Mouse (Mus musculus) lung, postnatal 0 days (tissue): ENCODE data around the gene Entpd8. TPM values are rescaled to one million over a fixed set of nuclear protein-coding genes. Genes with fewer than 3 reads are reported as not detected.
A peak's percentile ranks its signal among the peaks of the same experiment; 100 is the strongest.

ENCODE experiments used
- ATAC-seq: fragments of 200-750 bp; cut with Nextera tagmentation; 2 replicates; pipeline ENCODE4 v1.8.0; 2017; ENCODE audit warnings: moderate library complexity
- DNase-seq: peaks from one replicate; pipeline ENCODE4 v3.0.0-alpha.2; 2016; ENCODE audit warnings: low spot score
- H3K27ac ChIP-seq: fragments of 300-500 bp; sonication (generic); 2 replicates; pipeline ENCODE4 v1.5.1; 2014; ENCODE audit warnings: antibody characterized with exemption, mild to moderate bottlenecking, low read length, mixed read lengths
- H3K27me3 ChIP-seq: fragments of 300-500 bp; sonication (generic); replicated peaks from 2 replicates; pipeline ENCODE4 v1.6.1; 2014; ENCODE audit warnings: low read length, mixed read lengths; ENCODE audit not compliant: insufficient read depth
- H3K36me3 ChIP-seq: fragments of 300-500 bp; sonication (generic); 2 replicates; pipeline ENCODE4 v1.6.1; 2014; ENCODE audit warnings: low read length, mixed read lengths; ENCODE audit not compliant: insufficient read depth
- H3K4me1 ChIP-seq: fragments of 300-500 bp; sonication (generic); 2 replicates; pipeline ENCODE4 v1.6.1; 2014; ENCODE audit warnings: antibody characterized with exemption, low read depth, low read length, mixed read lengths; ENCODE audit not compliant: insufficient read depth
- H3K4me2 ChIP-seq: fragments of 300-500 bp; sonication (generic); replicated peaks from 2 replicates; pipeline ENCODE4 v1.6.1; 2014; ENCODE audit warnings: low read depth, mild to moderate bottlenecking, low read length, moderate library complexity, mixed read lengths
- H3K4me3 ChIP-seq: fragments of 300-500 bp; sonication (generic); 2 replicates; pipeline ENCODE4 v1.5.1; 2014; ENCODE audit warnings: low read depth, low read length
- H3K9ac ChIP-seq: fragments of 300-500 bp; sonication (generic); replicated peaks from 2 replicates; pipeline ENCODE4 v1.6.1; 2014; ENCODE audit warnings: low read depth, mild to moderate bottlenecking
- H3K9me3 ChIP-seq: fragments of 300-500 bp; sonication (generic); 2 replicates; pipeline ENCODE4 v1.6.1; 2016; ENCODE audit warnings: low read length, mixed read lengths
- CTCF ChIP-seq: IDR thresholded peaks from 2 replicates; pipeline ENCODE4 v1.5.1; 2016; ENCODE audit warnings: antibody characterized with exemption, mild to moderate bottlenecking
- EP300 ChIP-seq: IDR thresholded peaks from 2 replicates; pipeline ENCODE4 v1.6.1; 2016; ENCODE audit warnings: antibody characterized with exemption, mild to moderate bottlenecking, control low read depth
- WGBS: fragments of 180-500 bp; shearing (Covaris S2); extraction: QIAGEN DNeasy Blood & Tissue Kit; methylation state at CpG from one replicate; pipeline ENCODE4 v1.1.7; 2014; 5-methylcytosine and 5-hydroxymethylcytosine counted together
- polyA plus RNA-seq: library from polyadenylated mRNA; unstranded; fragments of >200 nt; fragmentation: Nextera tagmentation; extraction: Ambion mirVana; gene quantifications from 2 replicates; pipeline ENCODE4 v1.2.1, GENCODE M21; 2015

Gene Entpd8
- polyA plus RNA-seq, 1 experiment from 2014 or later, result 3.4 TPM

DNA sequence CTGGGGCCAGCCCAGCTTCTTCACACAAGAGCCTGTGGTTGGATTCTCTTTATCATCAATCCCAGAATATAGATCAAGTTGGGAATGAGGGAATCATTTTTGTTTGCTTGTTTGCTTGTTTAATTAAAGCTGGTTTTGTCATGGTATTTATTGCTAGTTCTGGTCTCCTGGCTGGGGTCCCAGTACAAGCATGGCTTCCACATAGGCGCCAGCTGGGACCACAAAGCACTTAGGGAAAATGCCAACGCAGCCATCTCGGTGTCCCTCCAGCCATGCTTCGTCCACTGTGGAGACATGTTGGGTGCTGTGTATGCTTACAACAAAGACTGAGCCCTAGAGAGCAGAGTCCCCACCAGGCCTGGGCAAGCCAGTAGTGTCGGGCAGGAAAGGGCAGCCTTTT lies 5.5 kb downstream of the Entpd8 start:
- H3K36me3 ChIP-seq, result no peaks in the 10 kb centered on the region
- no peaks in the 10 kb centered on the region for H3K27me3 ChIP-seq
- no peaks in the 10 kb centered on the region for H3K9me3 ChIP-seq
- H3K4me1 ChIP-seq, result peaks cover 3% of the 10 kb centered on the region; the same call in 1 of the 2 replicates
- TF ChIP-seq CTCF (no peak), EP300 (no peak)
- no peak overlapping the region for H3K4me2 ChIP-seq
- WGBS, result 80% methylated on average over 5 of the region's 5 CpGs
- H3K4me3 ChIP-seq, result no peak overlapping the region
- DNase-seq, result no peak
- no peak overlapping the region for H3K9ac ChIP-seq
- no peak overlapping the region for H3K27ac ChIP-seq
- no peak for ATAC-seq

DNA sequence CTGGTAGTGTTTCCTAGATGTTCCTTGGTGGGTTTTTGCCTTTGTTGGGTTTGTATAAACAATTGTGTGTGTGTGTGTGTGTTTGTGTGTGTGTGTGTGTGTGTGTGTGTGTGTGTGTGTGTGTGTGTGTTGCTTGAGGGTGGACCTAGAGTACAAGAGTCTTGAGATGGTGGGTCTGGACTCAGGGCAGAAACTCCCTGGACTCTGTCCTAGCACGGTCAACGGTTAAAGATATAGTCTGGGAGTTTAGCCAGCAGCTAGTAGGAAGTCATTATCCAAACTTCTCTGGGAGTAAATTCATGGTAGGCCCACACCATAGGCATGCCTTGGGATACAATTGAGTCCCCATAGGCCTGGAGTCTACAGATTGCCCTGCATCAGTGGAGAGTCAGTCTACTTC lies 7.7 kb downstream of the Entpd8 start:
- H3K27me3 ChIP-seq, result no peaks in the 10 kb centered on the region
- no peak overlapping the region for H3K27ac ChIP-seq
- ATAC-seq, result no peak
- TF ChIP-seq EP300, result no peak
- no peak for TF ChIP-seq CTCF
- H3K36me3 ChIP-seq, result no peaks in the 10 kb centered on the region
- WGBS, result 63% methylated on average over 2 of the region's 2 CpGs
- H3K4me3 ChIP-seq, result no peak overlapping the region
- peaks cover 3% of the 10 kb centered on the region; the same call in 1 of the 2 replicates for H3K4me1 ChIP-seq
- H3K9me3 ChIP-seq, result no peaks in the 10 kb centered on the region
- no peak overlapping the region for H3K9ac ChIP-seq
- no peak overlapping the region for H3K4me2 ChIP-seq
- no peak for DNase-seq

DNA sequence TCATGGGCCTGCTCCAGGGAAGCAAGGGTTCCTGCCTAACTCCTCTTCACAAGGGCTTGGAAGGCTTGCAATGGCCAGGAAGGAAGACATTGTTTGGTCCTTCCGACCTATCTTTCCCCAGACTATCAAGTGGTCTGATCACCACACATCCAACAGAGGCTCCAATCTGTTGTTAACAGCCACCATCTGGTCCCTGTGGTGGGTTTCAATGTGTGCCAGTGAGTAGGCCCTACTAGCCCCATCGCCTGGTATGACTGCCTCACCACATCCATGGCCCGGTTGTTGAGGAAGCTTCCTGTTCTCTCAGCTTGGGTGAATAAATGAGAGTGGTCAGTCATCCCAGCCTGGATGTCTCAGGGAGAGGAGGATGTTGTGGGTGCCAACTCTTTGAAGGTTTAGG lies 8.5 kb downstream of the Entpd8 start:
- Histone ChIP-seq H3K27ac (no peak overlapping the region), H3K4me1 (peaks cover 3% of the 10 kb centered on the region; the same call in 1 of the 2 replicates), H3K27me3 (no peaks in the 10 kb centered on the region), H3K4me2 (no peak overlapping the region), H3K36me3 (no peaks in the 10 kb centered on the region), H3K4me3 (no peak overlapping the region), H3K9me3 (no peaks in the 10 kb centered on the region), H3K9ac (no peak overlapping the region)
- DNase-seq (no peak), ATAC-seq (no peak)
- TF ChIP-seq CTCF (no peak), EP300 (no peak)
- WGBS, result 69% methylated on average over 3 of the region's 3 CpGs

DNA sequence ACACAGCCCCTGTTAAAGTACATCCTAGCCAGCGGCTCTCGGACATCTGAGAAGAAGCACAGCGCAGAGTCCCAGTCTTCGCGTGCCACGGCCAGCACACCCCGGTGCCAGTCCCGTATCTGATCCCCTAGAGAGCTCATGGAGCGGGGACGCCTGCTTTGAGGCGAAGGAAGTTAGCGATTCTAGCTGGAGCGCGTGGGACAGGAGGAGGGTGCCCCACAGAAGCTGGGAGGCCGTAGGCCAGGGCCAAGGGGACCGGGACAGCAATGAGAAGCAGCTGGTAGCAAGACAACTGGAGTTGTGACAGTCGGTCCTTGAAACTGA lies 14.6 kb downstream of the Entpd8 start:
- ATAC-seq (peak; percentile 42), DNase-seq (no peak)
- Histone ChIP-seq H3K36me3 (no peaks in the 10 kb centered on the region), H3K27ac (no peak overlapping the region), H3K4me1 (no peaks in the 10 kb centered on the region), H3K9me3 (no peaks in the 10 kb centered on the region), H3K27me3 (no peaks in the 10 kb centered on the region), H3K9ac (no peak overlapping the region), H3K4me3 (no peak overlapping the region; the same call in 1 of the 2 replicates), H3K4me2 (peak overlapping the region; percentile 37)
- WGBS, result 38% methylated on average over 17 of the region's 17 CpGs
- TF ChIP-seq EP300, result no peak
- TF ChIP-seq CTCF, result no peak

DNA sequence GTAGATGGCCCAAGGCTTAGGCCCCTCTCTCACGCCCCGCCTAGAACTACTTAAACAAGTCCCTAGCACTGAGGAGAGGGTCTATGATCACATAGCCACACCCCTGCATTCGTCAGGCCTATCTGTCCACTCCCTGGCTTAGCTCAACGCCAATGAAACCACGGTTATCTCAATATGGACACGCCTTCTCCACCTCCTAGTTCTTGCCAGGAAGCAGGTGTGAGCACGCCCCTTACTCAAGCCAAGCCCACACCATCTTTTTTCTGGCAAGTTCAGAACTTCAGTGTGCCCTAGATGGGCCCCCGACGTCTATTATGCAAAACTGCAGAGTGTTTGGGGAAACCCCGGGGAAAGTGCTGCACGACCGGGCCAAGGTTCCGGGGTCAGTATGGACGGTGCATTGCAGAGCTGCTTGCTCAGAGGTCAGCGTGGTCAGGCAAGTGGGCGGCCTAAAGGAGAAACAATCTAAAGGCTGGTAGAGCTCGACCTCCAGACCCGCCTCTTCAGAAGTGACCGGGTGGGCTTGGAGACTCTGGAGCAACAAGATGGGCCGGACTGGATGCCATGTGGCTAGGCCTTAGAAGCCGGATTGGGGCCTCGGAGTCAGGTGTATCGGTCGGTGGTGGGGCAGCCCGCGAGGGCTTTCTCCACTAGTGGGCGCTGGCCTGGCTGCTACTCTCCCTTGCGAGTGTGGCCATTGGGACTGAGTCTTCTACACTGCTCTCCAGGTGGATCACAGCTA lies 15.2 kb downstream of the Entpd8 start, which contains the start of gene Noxa1:
Gene Noxa1, minus strand, starts transcription at position 41 of the 742 bp plus-strand sequence.
- H3K27ac ChIP-seq, result no peak within 1 kb of the TSS
- no peak within 1 kb of the TSS for H3K9ac ChIP-seq
- no peak within 1 kb of the TSS; the same call in 1 of the 2 replicates for H3K4me3 ChIP-seq
- H3K27me3 ChIP-seq, result no peaks in the 10 kb centered on the region
- no peaks in the 10 kb centered on the region for H3K9me3 ChIP-seq
- ATAC-seq (peak; percentile 81), DNase-seq (peak; percentile 77)
- peak within 1 kb of the TSS; percentile 37 for H3K4me2 ChIP-seq
- TF ChIP-seq CTCF (peak; percentile 47), EP300 (no peak)
- WGBS, result 35% methylated on average over 28 of the region's 28 CpGs
- H3K36me3 ChIP-seq, result no peaks in the 10 kb centered on the region
- H3K4me1 ChIP-seq, result no peaks in the 10 kb centered on the region

DNA sequence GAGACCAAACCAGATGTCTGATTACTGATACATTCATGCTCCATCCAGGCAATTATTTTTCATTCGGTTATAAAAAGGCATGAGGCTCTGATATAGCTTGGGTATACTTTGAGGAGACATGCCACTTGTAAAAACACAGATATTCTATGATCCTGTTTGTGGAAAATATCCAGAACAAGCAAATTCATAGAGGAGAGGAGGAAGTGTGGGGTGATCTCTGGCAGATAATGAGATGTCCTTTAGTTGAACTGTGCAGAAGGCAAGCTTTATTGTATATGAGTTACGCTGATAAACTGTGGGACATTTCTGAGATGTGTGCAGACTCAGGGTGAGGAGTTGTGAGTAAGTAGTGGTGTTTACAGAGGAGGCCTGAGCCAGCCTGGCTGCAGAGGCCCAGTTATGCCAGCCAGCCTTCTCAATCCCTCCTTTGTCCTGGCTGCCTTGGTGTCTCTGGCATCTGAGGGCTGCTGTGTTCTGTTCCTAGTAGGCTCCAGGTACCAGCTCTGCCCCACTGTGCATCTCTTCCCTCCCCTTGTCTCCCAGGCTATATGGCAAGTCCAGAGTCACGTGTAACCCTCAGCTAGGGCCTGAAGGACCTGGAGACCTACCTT lies 18.0 kb downstream of the Entpd8 start:
- 65% methylated on average over 3 of the region's 3 CpGs for WGBS
- H3K4me2 ChIP-seq, result no peak overlapping the region
- H3K36me3 ChIP-seq, result no peaks in the 10 kb centered on the region
- TF ChIP-seq CTCF (no peak), EP300 (no peak)
- H3K4me3 ChIP-seq, result no peak overlapping the region
- DNase-seq (no peak), ATAC-seq (no peak)
- H3K4me1 ChIP-seq, result no peaks in the 10 kb centered on the region
- no peaks in the 10 kb centered on the region for H3K27me3 ChIP-seq
- no peak overlapping the region for H3K27ac ChIP-seq
- H3K9ac ChIP-seq, result no peak overlapping the region
- H3K9me3 ChIP-seq, result no peaks in the 10 kb centered on the region
